Mouse (Mus musculus) thymus, postnatal 14 days (tissue): ENCODE measurements around the gene Zc2hc1b.

Source experiments
- DNase-seq: peaks from one replicate; pipeline ENCODE4 v3.0.0; 2021

Zc2hc1b gene

GRCm38 (mm10) chr10:13108847-13109246 is 69.0 kb downstream of the Zc2hc1b start:
- no peak for DNase-seq

GRCm38 (mm10) chr10:13108021-13108548 is 69.7 kb downstream of the Zc2hc1b start:
- DNase-seq, result no peak

- no peak for DNase-seq
Observed at GRCm38 (mm10) chr10:13106909-13107624, 70.8 kb downstream of the Zc2hc1b start.

GRCm38 (mm10) chr10:13103838-13104237 is 74.0 kb downstream of the Zc2hc1b start:
- DNase-seq, result no peak

- DNase-seq, result no peak
Observed at GRCm38 (mm10) chr10:13102360-13102759, 75.5 kb downstream of the Zc2hc1b start.

GRCm38 (mm10) chr10:13100061-13100648 is 77.7 kb downstream of the Zc2hc1b start:
- no peak for DNase-seq
